Mouse (Mus musculus): Measurements from ENCODE around the gene Ackr2.
A peak's percentile ranks its signal among the peaks of the same experiment; 100 is the strongest.

The Ackr2 gene

DNA sequence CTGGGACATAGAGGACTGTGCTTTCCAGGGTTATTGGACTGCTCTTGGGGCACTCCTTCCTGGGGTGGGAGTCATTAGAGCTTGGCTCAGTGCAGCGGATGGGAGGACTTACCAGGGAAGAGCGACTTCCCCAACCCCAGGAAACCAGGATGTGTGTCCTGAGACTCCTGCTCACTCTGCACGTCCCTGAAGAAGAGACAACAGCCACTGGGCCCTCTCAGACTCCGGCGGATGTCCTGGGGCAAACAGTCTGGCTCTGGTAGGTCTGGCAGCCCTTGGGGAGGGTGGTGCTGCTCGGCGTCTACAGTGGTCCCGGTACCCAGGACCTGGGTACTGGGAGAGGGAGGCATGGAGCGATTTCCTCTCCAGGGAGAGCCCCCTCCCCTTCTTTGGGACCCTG lies at the start of gene Ackr2:
Ackr2 (plus strand) TSS at position 111 of the 400 bp plus-strand sequence.
- no peak for DNase-seq

GRCm38 (mm10) chr9:121854246-121854645 lies 43.9 kb upstream of the Ackr2 start:
- no peak for DNase-seq

DNA sequence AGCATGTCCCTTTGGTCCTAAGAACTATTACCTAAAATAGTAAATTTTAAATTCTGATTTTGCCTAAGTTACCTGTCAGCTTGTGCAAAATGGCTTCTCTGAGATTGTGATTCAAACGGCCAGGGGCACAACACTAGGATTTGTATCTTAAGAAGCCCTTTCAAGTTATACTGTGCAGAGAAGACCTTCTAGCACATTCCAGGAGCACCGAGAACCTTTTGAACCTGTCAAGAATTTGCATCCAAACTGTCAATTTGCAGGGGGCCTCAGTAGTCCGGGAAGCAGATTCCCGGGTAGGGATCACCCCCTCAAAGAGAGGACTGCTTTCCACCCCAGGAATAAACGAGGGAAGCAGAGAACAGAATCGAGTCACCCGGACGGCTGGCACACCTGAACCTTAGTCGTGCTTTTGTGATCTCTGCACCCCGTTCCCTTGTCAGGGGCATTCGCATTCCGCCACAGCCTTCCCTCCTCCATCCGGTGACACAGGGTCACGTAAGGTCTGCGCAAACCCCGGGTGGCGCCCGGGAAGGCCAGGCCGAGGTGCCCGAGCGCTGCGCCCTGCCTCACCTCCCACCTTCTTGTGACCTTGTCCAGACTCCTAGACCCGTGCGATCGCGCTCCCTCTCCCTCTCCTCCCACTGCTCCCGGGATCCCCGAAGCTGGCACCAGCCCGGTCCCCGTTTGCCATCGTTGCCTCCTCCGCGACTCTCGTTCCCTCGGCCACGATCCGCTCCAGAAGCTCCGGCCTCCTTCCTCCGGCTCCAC lies 41.3 kb upstream of the Ackr2 start:
- DNase-seq: no peak

GRCm38 (mm10) chr9:121857474-121858152 lies 40.5 kb upstream of the Ackr2 start:
- DNase-seq: peak; percentile 99 to 100

DNA sequence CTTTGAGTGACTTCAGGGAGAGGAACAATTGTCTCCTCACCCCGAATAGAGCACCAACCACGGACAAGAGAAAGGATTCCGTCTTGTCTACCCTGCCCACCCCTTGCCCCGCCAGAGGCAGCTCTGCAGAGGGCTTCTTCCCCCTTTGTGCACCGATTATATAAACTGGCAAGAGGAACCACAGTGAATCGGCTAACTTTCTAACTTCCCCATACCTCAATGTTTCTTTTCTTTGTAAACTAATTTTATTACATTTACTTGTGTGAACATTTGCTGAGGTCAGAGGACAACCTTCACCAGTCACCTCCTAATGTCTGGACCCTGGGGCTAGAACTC lies 40.0 kb upstream of the Ackr2 start, which contains the start of gene Higd1a:
Higd1a (minus strand) TSS at position 210 of the 336 bp plus-strand sequence.
- no peak for DNase-seq

DNA sequence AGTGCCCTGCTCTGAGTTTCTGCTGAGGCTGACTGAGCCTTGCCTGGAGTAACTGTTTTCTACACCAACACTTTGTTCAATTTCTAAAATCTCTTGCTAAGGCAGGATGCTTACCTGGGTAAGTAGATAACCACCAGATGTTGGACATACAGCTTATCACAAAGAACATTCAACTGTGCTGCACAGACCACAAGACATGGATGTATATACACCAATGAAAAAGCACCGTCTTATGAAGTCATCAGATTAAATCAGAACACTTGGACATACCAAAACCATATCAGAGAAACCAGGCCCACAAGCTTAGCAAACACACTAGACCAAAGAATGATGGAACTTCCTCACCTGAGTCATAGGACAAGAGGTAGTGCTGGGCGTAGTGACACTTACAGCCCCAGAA lies 38.8 kb upstream of the Ackr2 start:
- DNase-seq: no peak

DNA sequence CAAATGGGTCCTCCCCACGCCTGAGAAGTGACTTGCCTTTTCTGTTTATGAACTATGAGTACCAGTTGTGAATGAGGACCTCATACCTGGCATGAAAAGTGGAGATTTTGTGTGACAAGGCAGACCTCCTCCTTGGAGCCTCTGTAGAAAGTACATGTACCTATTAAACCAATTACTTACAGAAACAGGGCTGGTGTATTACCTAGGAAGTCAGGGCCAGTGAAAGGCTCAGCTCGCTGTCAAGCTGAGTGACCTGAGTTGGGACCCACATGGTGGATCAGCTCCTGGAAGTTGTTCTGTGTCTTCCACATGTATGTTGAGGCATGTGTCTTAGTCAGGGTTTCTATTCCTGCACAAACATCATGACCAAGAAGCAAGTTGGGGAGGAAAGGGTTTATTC lies 37.2 kb upstream of the Ackr2 start:
- DNase-seq: no peak

DNA sequence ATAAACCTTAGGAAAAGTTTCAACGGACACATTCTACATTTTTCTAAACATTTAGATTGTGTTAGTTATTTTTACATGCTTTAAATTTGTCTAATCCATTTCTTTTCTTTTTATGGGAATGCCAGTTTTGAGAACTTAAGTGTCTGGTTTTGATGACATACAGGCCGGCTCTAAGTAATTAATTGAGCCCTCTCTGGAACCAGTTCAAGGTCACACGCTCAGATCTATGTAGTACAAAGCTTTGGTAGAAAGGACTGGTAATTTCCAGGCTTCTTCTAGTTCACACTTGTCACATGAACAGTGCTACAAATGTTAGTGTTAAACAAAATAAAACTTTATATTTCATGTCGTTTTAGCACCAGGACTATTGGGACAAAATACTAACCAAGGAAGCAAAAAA lies 33.3 kb upstream of the Ackr2 start:
- DNase-seq: no peak

DNA sequence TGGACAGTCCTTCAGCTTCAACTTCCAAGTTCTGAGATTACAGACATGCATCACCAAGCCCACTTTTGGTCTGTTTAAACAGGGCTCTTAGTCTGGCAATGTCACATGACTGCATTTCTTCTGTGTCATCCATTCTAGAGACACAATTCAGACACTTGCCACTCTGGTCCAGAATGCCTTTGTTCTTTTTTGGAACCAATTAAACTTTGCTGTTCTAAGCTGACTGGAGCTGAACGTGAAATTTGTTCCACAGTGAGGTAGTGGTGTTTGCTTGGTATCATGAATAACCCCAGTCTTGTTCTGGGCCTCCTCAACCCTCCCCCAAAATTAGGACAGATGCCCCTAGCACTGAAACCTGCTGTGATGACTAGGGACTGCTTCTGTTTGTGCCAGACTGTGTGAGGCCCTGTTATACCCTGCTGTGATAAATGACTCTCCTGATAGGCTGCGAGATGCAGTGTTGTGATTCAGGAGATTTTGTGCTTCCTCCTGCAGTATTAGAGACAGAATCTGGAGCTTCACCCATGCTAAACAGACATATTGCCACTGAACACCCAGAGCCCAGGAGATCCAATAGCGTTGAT lies 32.6 kb upstream of the Ackr2 start:
- DNase-seq: no peak

DNA sequence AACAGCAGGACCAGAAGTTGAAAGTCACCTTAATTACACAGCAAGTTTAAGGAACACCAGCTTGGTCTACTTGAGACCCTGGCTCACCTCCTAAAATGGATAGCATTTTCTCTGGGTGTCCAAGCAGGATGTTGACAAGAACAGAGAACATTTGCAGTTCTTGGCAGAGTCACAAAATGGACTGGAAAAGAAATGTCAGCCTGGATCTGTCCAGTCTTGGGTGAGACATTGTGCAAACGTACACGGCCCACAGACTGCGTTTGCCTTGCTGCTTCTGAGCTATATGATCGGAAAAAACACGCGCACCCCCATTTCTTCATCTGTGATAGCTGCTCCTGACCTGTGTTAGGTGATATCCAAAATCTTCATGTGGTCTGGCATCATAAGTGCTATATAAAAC lies 30.5 kb upstream of the Ackr2 start:
- DNase-seq: peak; percentile 33 to 44

GRCm38 (mm10) chr9:121868236-121868635 lies 29.9 kb upstream of the Ackr2 start:
- peak; percentile 44 to 55 for DNase-seq

GRCm38 (mm10) chr9:121869432-121869831 lies 28.7 kb upstream of the Ackr2 start:
- DNase-seq: no peak

DNA sequence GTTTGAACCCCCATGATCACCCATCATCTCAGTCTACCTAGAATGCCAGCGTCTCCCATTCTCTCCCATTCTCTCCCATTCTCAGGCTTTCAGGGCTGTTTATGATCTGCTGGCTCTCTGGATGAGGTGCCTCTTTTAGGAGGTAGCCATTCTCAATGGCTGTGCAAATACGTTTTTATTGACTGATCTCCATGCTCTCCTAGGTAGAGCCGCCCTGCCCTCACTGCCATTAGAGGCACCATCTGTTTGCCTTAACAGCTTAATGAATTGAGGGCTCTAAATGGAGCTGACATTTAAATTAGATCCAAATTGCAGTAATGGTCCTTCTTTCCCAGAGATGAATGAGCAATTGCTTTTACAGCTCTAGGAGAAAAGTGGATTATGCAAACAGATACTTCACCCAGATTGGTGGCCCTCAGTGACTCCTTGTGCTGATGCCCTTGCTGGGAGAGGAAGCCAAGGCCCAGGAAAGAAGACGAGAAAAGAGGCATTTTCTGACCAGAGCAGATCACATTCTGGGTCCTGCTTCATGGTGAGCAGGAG lies 28.1 kb upstream of the Ackr2 start:
- no peak for DNase-seq

- no peak for DNase-seq
Observed at GRCm38 (mm10) chr9:121872062-121872683, 26.0 kb upstream of the Ackr2 start.

DNA sequence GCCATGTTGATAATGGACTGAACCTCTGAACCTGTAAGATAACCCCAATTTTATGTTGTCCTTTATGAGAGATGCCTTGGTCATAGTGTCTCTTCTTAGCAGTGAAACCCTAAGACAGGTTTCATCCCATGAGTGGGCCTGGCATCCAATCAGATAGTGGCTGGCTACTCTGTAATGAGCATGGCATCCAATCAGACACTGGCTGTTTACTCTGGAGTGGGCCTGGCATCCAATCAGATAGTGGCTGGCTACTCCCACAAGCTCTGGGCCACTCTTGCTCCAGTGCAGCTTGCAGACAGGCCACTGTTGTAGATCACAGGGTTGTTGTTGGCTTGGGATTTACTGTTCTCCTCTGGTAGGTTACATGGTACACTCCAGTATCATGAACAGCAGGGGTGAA lies 24.6 kb upstream of the Ackr2 start:
- DNase-seq: no peak

GRCm38 (mm10) chr9:121877052-121877740 lies 21.0 kb upstream of the Ackr2 start:
- peak; percentile 52 to 70 for DNase-seq

DNA sequence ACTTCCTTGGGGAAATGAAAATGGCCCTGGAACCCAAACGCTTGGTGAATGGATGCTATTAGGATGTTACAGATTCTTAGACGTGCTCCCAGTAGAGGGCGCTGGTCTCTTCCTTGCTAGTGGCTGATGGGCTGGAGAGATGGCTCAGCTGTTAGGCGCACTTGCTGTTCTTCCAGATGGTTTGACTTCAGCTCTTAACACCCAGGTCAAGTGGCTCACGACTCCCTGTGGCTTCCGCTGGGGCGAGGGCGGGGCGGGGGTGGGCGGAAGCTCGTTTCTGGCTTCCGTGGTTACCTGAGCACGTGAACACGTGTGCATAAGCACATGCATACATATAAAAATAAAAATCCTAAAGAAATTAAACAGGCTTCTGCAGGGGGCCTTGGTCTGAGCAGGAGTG lies 17.3 kb upstream of the Ackr2 start:
- DNase-seq: peak; percentile 85 to 89

DNA sequence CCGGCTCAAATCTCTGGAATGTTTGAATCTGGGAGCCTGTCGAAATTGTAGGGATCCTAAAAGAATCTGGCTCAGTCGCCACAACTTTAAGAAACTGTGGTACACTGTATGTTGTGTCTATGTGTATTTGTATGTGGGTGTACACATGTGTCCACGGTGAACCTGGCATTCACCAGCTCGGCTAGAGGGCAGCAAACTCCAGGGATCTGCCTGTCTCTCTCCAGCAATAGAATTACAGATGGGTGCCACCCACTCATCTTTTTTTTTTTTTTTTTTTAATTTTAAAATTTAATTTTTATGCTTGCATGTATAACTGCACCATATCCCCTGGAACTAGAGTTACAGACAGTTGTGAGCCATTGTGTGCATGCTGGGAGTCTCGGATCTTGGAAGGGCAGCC lies 16.9 kb upstream of the Ackr2 start:
- DNase-seq: peak in 1 of 2 experiments; percentile 4

- DNase-seq: no peak
Observed at GRCm38 (mm10) chr9:121882015-121882457, 16.1 kb upstream of the Ackr2 start.

DNA sequence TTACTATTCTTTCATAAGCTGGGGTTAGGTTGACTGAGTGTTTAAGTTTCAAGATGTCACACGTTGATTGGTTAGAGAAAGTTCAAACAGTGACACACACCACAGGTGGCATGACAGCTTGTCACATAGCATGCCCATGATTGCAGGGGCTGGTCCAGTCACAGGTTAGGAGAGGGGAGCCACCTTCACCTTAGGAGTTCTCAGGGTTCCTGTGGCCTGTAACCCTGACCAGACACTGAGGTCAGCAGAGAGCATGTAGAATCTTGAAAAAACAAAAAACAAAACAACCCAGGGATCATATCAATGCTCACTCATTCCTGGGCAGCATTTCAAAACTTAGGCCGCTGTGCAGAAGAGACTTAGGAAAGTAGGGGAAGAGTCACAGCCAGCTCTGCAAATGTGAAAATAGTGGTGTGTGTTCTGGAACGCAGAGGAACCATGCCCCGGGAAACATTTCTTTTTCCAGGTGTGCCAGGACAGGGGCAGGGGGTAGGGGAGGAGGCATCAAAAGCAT lies 8.2 kb upstream of the Ackr2 start:
- no peak for DNase-seq

DNA sequence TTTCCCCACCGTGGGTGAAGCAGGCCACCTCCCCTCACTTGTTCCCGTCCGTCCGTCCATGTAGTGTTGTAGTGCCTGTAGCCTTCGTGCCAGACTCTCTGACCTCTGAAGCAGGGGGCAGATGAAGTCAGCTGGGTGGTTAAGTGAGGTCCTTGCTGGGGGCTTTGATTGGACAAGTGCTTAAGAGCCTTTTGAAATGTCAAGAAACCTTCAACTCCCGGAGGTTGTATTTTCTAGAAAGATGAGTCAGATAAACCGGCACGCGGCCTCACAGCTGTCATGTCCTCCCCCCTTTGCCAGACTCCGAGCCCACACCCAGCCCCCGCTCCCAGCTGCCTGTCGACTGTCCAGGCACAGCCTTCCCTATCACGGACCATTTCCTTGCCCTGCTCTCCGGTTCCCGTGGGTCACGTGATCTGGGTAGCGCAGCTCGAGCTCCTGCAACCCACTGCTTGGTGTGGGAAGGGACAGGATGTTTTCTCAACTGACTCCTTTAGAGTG lies 7.7 kb upstream of the Ackr2 start:
- DNase-seq: peak; percentile 71 to 83

DNA sequence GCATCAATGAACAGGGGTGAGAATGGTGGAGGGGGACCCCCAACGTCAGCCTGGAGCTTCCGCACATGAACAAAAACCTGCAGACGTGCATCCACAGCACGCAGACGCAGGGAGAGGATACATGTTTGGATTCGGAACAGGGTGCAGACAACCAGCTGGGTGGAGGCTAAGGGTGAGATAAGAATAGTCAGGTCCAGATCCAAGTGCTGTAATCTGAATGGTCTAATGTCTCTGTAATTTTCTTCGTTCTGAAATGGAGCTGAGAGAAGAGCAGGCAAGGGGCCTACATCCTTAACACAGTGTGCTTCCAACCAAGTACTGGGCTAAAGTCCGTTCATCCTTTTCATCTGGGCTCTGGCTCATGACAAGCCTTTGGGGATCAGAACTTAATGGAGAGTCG lies 6.9 kb upstream of the Ackr2 start:
- no peak for DNase-seq
